Mouse (Mus musculus): ENCODE results near the gene Prkci. TPM values are rescaled to one million over a fixed set of nuclear protein-coding genes. Genes with fewer than 3 reads are reported as not detected.

Gene Prkci
- polyA plus RNA-seq, 1 experiment from 2014 or later, result 31.7 TPM

- Histone ChIP-seq H3K4me3 (no peak overlapping the region), H3K27ac (replicated peaks) (no peak overlapping the region), H3K27me3 (ENCODE audit: low read depth, poor library complexity, severe bottlenecking) (no peaks in the 10 kb centered on the region), H3K36me3 (no peaks in the 10 kb centered on the region), H3K4me1 (no peaks in the 10 kb centered on the region), H3K9me3 (replicated peaks) (no peaks in the 10 kb centered on the region)
- peak; percentile 63 for DNase-seq (ENCODE audit: low spot score)
- 44% methylated on average over 9 of the region's 9 CpGs for WGBS
These were observed 20.3 kb upstream of the Prkci start for GRCm38 (mm10) chr3:30975102-30975754.

GRCm38 (mm10) chr3:30976991-30977603, 18.4 kb upstream of the Prkci start:
- 79% methylated on average over 1 of the region's 1 CpGs for WGBS
- no peaks in the 10 kb centered on the region for H3K4me1 ChIP-seq
- H3K36me3 ChIP-seq, result no peaks in the 10 kb centered on the region
- no peak for DNase-seq (ENCODE audit: low spot score)
- no peak overlapping the region for H3K4me3 ChIP-seq
- no peaks in the 10 kb centered on the region for H3K27me3 ChIP-seq (ENCODE audit: low read depth, poor library complexity, severe bottlenecking)
- no peak overlapping the region for H3K27ac ChIP-seq (replicated peaks)
- no peaks in the 10 kb centered on the region for H3K9me3 ChIP-seq (replicated peaks)

DNA sequence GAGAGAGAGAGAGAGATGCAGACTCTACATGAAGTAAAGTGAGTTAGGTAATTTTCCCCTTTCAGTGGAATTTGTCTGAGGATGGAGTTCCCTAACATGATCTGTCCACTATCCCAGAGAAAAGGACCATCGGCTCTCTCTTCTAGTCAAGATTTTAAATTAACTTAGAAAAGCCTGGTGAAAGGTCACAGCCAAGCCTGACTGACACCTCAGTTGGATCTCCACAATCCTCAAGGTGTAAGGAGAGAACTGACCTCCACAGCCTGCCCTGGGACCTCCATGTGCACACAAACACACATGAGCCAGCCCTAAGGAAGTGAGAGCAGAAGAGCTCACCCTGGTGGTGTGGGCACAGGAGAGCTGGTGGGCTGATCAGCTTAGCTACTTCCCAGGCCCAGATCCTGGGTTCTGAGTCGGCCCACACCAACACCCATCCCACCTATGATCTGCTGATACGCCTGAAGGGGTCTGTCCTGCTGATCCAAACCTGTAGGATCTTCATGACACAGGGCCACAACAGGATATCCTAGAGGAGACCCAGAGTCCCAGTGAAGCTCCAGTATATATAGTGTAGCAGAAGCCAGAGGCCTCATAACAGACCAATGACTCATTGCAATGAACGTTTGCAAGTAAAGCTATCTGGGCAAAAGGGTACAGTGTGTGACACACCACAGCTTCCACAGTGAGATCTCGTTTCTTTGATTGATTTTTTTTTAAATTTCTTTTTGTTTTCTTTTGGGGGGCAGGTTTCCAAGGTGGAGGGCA, 13.7 kb upstream of the Prkci start:
- Histone ChIP-seq H3K27me3 (ENCODE audit: low read depth, poor library complexity, severe bottlenecking) (no peaks in the 10 kb centered on the region), H3K9me3 (replicated peaks) (no peaks in the 10 kb centered on the region), H3K27ac (replicated peaks) (no peak overlapping the region), H3K36me3 (no peaks in the 10 kb centered on the region), H3K4me3 (no peak overlapping the region), H3K4me1 (no peaks in the 10 kb centered on the region)
- WGBS, result 79% methylated on average over 5 of the region's 5 CpGs
- DNase-seq (ENCODE audit: low spot score), result no peak

DNA sequence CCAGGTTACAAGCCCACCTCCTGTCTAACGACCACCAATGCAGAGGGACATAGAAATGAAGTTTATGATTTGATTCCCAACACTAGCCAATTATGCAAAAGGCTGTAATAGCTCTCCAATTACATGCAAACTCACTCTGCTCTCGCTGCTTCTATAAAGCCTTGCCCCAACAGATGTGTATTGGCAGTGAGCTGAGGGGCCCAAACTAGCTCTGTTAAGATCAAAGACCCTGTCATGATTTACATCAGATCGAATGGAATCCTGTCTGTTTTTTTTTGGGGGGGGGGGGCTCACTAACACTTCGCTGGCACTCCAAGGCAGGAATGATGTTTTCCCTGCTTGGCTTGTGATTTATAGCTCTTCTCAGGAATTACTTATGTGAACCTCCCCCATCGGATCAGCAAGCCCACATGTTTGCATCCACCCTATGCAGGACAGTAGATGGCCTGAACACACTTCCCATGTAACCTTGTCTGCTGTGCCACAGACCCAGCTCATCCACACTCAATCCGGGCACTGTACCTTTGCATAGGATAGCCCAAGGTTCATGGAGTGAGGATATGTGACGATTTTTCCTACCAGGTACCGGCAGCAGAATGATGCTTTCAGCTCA, 12.5 kb upstream of the Prkci start:
- WGBS, result 78% methylated on average over 8 of the region's 8 CpGs
- H3K27me3 ChIP-seq (ENCODE audit: low read depth, poor library complexity, severe bottlenecking), result no peaks in the 10 kb centered on the region
- H3K9me3 ChIP-seq (replicated peaks), result no peaks in the 10 kb centered on the region
- no peak overlapping the region for H3K4me3 ChIP-seq
- no peaks in the 10 kb centered on the region for H3K4me1 ChIP-seq
- H3K27ac ChIP-seq (replicated peaks), result no peak overlapping the region
- no peak for DNase-seq (ENCODE audit: low spot score)
- no peaks in the 10 kb centered on the region for H3K36me3 ChIP-seq

DNA sequence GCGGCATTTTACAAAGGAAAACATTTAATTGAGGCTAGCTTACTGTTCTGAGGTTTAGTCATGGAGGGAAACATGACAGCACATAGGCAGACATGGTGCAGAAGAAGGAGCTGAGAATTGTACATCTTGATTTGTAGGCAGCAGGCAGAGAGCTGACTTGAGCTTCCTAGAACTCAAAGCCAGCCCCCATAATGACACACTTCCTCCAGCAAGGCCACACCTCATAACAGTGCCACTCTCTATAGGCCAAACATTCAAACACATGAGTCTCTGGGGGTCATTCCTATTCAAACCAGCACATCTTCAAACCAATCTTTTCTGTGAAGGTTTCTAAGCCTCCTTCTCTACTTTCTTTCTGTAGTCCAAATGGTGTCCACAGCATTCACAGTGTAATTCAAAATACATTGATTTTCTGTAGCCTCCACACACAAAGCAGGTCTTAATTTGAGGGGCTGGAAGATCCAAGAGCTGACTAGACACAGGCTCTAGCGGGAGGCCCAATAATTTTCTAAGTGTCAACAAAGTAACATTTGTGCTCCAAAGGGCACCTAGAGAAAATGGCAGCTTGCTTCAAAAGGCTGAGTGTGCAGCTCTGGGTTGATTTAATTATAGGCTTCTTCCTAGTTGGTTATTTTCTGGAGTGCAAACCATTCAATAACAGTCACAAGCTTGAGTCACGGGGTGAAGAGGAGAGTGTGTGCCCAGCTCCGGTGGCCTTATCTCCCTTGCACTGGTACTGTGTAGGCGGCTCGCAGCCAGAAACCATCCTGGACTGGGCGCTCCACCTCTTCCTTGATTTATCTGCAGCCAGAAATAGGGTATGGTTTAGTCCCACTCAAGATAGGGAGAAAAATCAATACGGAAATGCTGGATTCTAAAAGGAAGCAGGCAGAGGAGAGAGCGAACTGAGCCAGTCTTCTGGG, 7.9 kb upstream of the Prkci start:
- 92% methylated on average over 9 of the region's 9 CpGs for WGBS
- no peak overlapping the region for H3K27ac ChIP-seq (replicated peaks)
- no peak for DNase-seq (ENCODE audit: low spot score)
- H3K36me3 ChIP-seq, result no peaks in the 10 kb centered on the region
- no peaks in the 10 kb centered on the region for H3K9me3 ChIP-seq (replicated peaks)
- no peaks in the 10 kb centered on the region for H3K27me3 ChIP-seq (ENCODE audit: low read depth, poor library complexity, severe bottlenecking)
- no peaks in the 10 kb centered on the region for H3K4me1 ChIP-seq
- no peak overlapping the region for H3K4me3 ChIP-seq

DNA sequence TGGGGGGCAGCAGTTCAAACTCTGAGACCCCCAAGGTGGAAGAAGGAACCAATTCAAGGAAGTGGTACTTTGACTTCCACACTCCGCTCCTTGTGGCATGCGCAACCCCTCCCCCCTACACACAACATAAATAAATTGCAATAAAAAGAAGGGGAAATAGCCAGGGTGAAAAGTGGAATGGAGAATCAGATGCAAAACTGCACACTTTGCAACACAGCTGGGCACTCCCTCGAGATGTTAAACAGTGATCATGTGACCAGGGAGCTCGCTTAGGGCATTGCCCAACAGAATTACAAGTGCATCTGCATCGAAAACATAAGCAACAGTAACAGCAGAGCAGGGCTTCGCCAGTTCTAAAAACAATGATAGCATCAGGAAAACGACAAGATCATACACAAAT, 3.4 kb upstream of the Prkci start:
- no peak overlapping the region for H3K4me3 ChIP-seq
- WGBS, result 81% methylated on average over 7 of the region's 7 CpGs
- peaks cover 14% of the 10 kb centered on the region for H3K4me1 ChIP-seq
- no peaks in the 10 kb centered on the region for H3K27me3 ChIP-seq (ENCODE audit: low read depth, poor library complexity, severe bottlenecking)
- no peak for DNase-seq (ENCODE audit: low spot score)
- H3K36me3 ChIP-seq, result no peaks in the 10 kb centered on the region
- no peaks in the 10 kb centered on the region for H3K9me3 ChIP-seq (replicated peaks)
- H3K27ac ChIP-seq (replicated peaks), result no peak overlapping the region

DNA sequence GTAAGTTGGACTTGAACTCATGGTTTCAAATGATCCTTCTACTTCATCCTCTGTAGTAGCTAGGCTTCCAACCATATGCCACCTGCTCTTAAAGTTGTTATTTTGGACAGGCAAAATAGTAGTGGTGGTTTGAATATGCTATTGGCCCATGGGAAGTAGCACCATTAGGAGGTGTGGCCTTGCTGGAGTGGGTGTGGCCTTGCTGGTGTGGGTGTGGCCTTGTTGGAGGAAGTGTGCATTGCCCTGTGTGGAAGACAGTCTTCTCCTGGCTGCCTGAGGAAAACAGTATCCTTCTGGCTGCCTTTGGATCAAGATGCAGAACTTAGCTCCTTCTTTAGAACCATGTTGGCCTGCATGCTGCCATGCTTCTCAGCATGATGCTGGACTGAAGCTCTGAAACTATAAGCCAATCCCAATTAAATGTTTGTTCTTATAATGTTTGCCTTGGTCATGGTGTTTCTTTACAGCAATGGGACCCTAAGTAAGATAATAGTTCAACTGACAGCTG, 2.4 kb upstream of the Prkci start:
- no peak for DNase-seq (ENCODE audit: low spot score)
- no peak overlapping the region for H3K27ac ChIP-seq (replicated peaks)
- peaks cover 20% of the 10 kb centered on the region for H3K4me1 ChIP-seq

GRCm38 (mm10) chr3:30994859-30995258, 688 bp upstream of the Prkci start:
- no peak for DNase-seq (ENCODE audit: low spot score)
- 32% methylated on average over 6 of the region's 6 CpGs for WGBS
- Histone ChIP-seq H3K4me3 (peak overlapping the region; percentile 86), H3K36me3 (no peaks in the 10 kb centered on the region), H3K27me3 (ENCODE audit: low read depth, poor library complexity, severe bottlenecking) (no peaks in the 10 kb centered on the region; the same call in 1 of the 2 replicates), H3K9me3 (replicated peaks) (no peaks in the 10 kb centered on the region), H3K4me1 (peaks cover 31% of the 10 kb centered on the region), H3K27ac (replicated peaks) (peak overlapping the region; percentile 93)

More for the DNA sequence above, 2.4 kb upstream of the Prkci start:
- Histone ChIP-seq H3K36me3 (no peaks in the 10 kb centered on the region), H3K27me3 (ENCODE audit: low read depth, poor library complexity, severe bottlenecking) (no peaks in the 10 kb centered on the region; the same call in 1 of the 2 replicates), H3K4me3 (no peak overlapping the region), H3K9me3 (replicated peaks) (no peaks in the 10 kb centered on the region)

GRCm38 (mm10) chr3:30995899-30996687, 546 bp downstream of the Prkci start:
- Histone ChIP-seq H3K27ac (replicated peaks) (peak overlapping the region; percentile 93), H3K9me3 (replicated peaks) (no peaks in the 10 kb centered on the region), H3K27me3 (ENCODE audit: low read depth, poor library complexity, severe bottlenecking) (no peaks in the 10 kb centered on the region; the same call in 1 of the 2 replicates), H3K36me3 (no peaks in the 10 kb centered on the region), H3K4me3 (peak overlapping the region; percentile 86), H3K4me1 (peaks cover 37% of the 10 kb centered on the region)
- under 1% methylated on average over 49 of the region's 49 CpGs for WGBS
- DNase-seq (ENCODE audit: low spot score), result no peak

DNA sequence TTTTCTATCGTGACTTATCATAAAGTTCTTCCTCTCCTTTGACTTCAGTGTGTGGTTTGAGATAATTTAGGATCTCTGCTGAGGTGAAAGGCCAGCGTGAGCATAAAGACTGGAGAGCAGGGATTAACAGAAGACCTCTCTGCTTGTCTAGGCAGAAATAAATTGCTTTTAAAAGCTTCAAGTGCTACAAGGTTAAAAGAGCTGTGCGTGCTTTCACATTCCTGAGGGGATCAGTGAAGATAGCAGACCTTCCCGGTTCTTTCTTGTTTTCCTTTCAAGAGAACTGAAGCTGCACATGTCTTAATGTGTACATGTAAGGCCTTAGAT, 1.1 kb downstream of the Prkci start:
- H3K36me3 ChIP-seq, result no peaks in the 10 kb centered on the region
- H3K27ac ChIP-seq (replicated peaks), result no peak overlapping the region
- H3K4me1 ChIP-seq, result peaks cover 39% of the 10 kb centered on the region
- WGBS, result 3% methylated on average over 4 of the region's 4 CpGs
- peak overlapping the region; percentile 86 for H3K4me3 ChIP-seq
- H3K27me3 ChIP-seq (ENCODE audit: low read depth, poor library complexity, severe bottlenecking), result no peaks in the 10 kb centered on the region; the same call in 1 of the 2 replicates
- no peak for DNase-seq (ENCODE audit: low spot score)
- no peaks in the 10 kb centered on the region for H3K9me3 ChIP-seq (replicated peaks)

DNA sequence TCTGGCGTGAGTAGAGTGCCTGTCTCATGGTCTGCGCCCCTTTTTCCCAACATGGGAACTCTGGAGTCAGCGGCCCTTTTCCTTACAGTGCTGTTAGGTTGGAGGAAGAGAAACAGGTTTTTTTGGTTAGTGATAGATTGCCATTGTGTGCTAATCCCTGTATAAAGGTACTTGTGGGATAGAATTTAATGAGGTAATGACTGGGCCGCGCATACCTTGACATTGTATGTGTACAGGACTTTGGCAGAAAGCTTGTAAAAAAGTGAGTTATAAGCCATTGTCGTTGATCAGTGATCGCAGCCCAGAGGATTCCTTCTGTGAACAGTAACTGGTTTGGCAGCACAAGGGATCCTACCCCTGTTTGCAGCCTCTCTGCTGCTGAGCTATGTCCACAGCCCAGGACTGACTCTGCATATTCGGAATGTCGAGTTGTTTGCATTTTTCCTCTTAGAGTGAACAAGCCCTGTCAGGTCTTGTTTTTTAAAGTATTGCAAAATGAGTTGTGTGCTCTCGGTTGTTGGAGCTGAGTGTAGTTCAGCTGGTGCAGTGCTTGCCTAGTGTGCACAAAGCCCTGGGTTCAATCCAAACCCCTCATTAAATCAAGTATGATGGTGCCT, 4.0 kb downstream of the Prkci start:
- H3K4me3 ChIP-seq, result no peak overlapping the region
- H3K36me3 ChIP-seq, result peaks cover 18% of the 10 kb centered on the region
- 61% methylated on average over 10 of the region's 10 CpGs for WGBS
- H3K27ac ChIP-seq (replicated peaks), result peak overlapping the region; percentile 23
- H3K4me1 ChIP-seq, result peaks cover 39% of the 10 kb centered on the region
- H3K9me3 ChIP-seq (replicated peaks), result 0 out of 2 replicates have a peak, but pooled peaks cover 8% of the 10 kb centered on the region
- no peaks in the 10 kb centered on the region; the same call in 1 of the 2 replicates for H3K27me3 ChIP-seq (ENCODE audit: low read depth, poor library complexity, severe bottlenecking)
- DNase-seq (ENCODE audit: low spot score), result no peak

Measured in midbrain, embryonic 10.5 days (tissue).